Mouse (Mus musculus): ENCODE measurements around the gene Gbp2b.
"Not testable (repeated sequence)": the region's sequence is repeated elsewhere in the genome, so short reads cannot be mapped to it uniquely, and the experiment has no call there.

The Gbp2b gene

DNA sequence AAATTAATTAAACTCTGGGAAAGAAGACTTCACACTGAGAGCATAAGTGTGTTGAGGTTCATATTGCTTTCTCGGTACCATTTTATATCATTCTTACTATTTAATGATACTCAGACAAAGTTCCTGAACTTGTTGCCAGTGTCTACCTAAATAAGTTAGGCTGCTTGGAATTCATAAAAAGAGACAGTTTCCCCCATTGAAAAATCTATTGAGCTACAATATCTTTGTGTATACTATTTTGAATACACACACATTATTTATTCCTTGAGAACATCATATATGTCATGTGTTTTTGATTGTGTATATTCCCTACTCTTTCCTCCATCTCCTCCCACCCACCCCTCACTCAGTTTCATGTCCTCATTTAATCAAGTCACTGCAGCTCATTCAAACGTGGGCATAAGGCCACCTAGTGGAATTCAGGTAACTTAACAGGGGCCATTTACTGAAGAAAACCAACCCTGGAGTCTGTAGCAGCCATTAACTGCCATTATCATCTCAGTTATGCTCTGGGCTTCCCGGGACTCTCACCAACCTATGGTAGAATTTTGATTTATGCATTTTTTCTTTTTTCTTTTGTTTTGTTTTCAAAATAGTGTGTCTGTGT lies 26.4 kb downstream of the Gbp2b start:
- peak; percentile 49 for DNase-seq (ENCODE audit: low spot score)

DNA sequence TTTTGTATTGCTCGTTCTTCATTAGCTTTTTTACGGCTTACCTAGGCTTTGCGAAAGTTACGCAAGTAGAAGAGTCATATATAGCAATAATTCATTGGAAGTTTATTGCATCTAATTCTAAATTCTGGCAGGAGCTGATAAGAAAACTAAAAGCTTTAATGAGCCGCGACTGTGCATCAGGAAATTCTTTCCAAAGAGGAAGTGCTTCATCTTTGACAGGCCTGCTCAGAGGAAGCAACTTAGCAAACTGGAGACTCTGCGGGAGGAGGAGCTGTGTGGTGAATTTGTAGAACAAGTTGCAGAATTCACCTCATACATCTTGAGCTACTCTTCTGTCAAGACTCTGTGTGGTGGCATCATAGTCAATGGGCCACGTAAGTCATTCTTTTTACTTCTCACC lies 35.7 kb downstream of the Gbp2b start:
- DNase-seq (ENCODE audit: low spot score), result no peak

DNA sequence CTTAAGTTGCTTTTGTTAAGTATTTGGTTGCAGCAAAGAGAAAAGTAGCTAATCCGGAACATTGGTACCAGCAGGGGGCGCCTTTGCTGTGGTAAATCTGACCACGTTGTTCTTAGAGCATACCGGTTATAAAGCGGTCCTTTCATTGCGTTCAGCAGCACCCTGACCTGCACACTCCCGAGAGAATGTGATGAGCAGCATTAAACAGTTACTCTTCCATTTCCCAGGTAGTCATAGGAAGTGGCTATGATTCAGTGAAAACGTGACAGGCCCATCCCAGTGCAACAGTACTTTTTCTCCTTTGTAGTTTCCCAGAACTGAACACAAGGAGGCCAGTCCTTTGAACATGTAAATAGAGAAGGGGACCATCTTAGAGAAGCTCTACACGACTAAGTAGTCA lies 45.6 kb downstream of the Gbp2b start:
- peak; percentile 32 for DNase-seq (ENCODE audit: low spot score)

DNA sequence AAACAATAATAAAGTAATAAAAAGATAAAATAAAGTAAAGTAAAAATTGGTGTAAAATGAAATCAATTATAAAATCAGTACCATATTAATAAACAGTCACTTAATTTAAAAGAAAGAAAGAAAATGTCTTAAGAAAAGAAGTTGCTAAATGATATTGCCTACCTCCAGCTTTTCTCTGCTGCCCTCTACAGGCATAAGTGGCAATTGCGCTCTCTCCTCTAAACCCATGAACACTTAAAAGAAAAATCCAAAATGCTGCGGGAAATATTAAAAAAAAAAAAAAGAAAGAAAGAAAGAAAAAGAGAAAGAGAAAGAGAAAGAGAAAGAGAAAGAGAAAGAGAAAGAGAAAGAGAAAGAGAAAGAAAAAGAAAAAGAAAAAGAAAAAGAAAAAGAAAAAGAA lies 51.3 kb downstream of the Gbp2b start:
- DNase-seq (ENCODE audit: low spot score), result peak; percentile 53

DNA sequence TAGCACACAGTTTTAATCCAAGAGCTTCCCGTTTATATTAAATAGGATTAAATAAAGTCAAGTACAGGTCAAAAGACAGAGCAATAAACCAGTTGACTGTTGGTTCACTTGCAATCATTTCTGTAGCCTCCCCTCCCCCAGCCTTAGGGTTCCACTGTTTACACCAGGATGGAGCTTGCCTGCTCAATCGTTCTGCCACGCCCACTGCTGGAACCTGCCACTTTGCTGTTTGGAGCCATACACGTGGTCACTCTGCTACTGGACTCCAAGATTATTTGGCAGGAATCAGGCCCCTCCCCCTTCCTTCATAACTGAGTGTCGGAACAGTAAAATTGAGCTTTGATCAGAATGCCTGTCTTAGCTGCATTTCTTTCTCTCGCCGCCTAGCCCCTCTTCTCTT lies 53.2 kb downstream of the Gbp2b start:
- not testable (repeated sequence) for DNase-seq (ENCODE audit: low spot score)

DNA sequence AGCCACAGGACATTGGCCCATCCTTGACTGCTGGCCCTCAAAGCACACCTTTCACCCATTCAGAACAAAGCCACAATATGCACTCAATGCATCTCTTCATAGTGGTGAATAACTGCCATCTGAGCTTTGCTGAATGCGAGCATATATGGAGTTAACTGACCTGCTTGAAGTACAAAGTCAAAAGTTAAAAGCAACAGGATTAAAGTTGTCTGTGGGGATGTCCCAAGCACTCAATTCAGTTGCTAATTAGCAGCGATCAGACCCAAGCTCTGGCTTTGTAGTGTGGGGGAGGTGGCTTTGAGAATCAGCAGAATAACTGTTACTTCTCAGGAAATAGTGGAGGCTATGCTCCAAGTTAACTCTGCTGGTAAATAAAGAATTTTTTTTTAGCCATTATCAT lies 55.6 kb downstream of the Gbp2b start:
- no peak for DNase-seq (ENCODE audit: low spot score)

DNA sequence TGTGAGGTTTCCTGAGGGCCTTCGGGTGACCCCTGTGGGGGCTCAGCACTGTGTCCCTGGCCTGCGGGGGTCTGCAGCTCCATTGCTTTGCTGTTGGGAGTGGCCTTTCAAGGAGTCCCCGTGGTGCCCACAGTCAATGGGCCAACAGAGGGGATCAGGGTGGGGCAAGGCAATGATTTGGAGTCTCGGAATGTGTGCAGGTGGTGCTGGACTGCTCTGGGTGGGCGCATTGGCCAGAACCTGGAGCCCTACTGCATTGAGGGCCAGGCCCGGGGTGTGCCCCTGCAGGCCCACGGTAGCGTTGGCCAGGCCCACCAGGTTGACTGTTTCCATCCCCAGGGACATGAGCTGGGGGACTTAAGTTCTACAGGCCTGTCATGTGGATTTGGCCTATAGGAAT lies 70.1 kb downstream of the Gbp2b start:
- no peak for DNase-seq (ENCODE audit: low spot score)
